Mouse (Mus musculus): ENCODE data around the gene Rasa3.

DNA sequence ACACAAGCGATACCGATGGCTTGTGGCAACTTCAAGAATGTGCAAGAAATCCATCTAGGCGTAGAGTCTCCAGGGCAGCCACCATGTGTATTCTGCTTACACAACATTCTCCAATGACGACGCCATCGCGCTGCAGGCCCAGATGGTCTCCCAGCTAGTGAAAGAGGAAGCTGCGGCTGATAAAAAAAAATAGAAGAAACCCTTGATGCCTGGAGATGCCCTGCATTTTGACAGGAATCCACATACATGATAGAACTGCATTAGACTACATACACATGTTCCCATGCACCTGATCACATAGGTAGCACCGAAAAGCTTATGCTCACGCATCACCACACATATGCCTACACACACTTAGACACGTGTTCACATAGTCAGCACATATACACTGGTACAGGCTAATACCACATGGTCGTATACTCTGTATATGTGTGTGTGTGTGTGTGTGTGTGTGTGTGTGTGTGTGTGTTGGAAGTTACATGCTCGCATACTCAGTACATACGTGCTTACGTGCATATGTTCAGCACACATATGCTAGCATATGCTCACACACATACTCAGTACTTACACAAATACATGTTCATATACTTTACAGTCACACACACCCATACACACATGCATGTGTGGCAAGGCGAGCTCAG is 8.4 kb upstream of the Rasa3 start:
- TF ChIP-seq CTCF (IDR thresholded peaks at IDR 0.05; ENCODE audit: control insufficient read depth, insufficient read depth, insufficient read length) = no peak
- no peak for TF ChIP-seq MAX (IDR thresholded peaks at IDR 0.05)
- no peak for TF ChIP-seq FOSL1 (IDR thresholded peaks at IDR 0.05; ENCODE audit: insufficient read depth, low read length, poor library complexity, severe bottlenecking)
- no peak for TF ChIP-seq USF1 (IDR thresholded peaks at IDR 0.05; ENCODE audit: low read depth)
- no peak for TF ChIP-seq CEBPB (IDR thresholded peaks at IDR 0.05; ENCODE audit: low read depth)
- TF ChIP-seq MYOD1 (IDR thresholded peaks at IDR 0.05; ENCODE audit: control insufficient read depth, insufficient read length, low read depth) = no peak
